Mouse (Mus musculus) megakaryocyte, embryonic 14.5 days (primary cell): Measurements from ENCODE around the gene Aven. TPM values are rescaled to one million over a fixed set of nuclear protein-coding genes. Genes with fewer than 3 reads are reported as not detected.

Experiments
- H3K27me3 ChIP-seq: replicated peaks from 2 replicates; pipeline ENCODE3; 2012; ENCODE audit warnings: inconsistent platforms
- H3K36me3 ChIP-seq: replicated peaks from 2 replicates; pipeline ENCODE3; 2012; ENCODE audit warnings: low read length, inconsistent platforms, mixed read lengths
- H3K4me1 ChIP-seq: 2 replicates; pipeline ENCODE4 v1.6.1; 2012; ENCODE audit warnings: inconsistent platforms
- H3K4me3 ChIP-seq: replicated peaks from 2 replicates; pipeline ENCODE3; 2012; ENCODE audit warnings: moderate library complexity, mild to moderate bottlenecking, inconsistent platforms
- H3K9me3 ChIP-seq: 2 replicates; pipeline ENCODE4 v1.6.1; 2012; ENCODE audit warnings: inconsistent platforms
- FLI1 ChIP-seq: IDR thresholded peaks from 2 replicates; pipeline ENCODE4 v1.6.1; 2012; ENCODE audit warnings: low read length, inconsistent platforms, mixed read lengths
- GATA1 ChIP-seq: IDR thresholded peaks from 3 replicates; pipeline ENCODE4 v1.6.1; 2012; ENCODE audit warnings: mixed read lengths, low read length, inconsistent platforms, borderline replicate concordance
- polyA plus RNA-seq: library from polyadenylated mRNA; stranded (reverse); fragments of >175 nt; gene quantifications from 2 replicates; pipeline ENCODE4 v1.2.3, GENCODE M21; 2012; ENCODE audit warnings: low replicate concordance; ENCODE audit not compliant: insufficient read depth

Gene Aven
- polyA plus RNA-seq, 1 experiment, result 3.7 TPM

- Histone ChIP-seq H3K27me3 (no peaks in the 10 kb centered on the region), H3K36me3 (no peaks in the 10 kb centered on the region), H3K4me3 (no peak overlapping the region), H3K4me1 (peaks cover 10% of the 10 kb centered on the region), H3K9me3 (no peaks in the 10 kb centered on the region)
- TF ChIP-seq FLI1 (no peak), GATA1 (no peak)
Observed at GRCm38 (mm10) chr2:112513036-112513435, 20.3 kb downstream of the Aven start.

GRCm38 (mm10) chr2:112516728-112517127, 24.0 kb downstream of the Aven start:
- no peaks in the 10 kb centered on the region; the same call in 1 of the 2 replicates for H3K9me3 ChIP-seq
- TF ChIP-seq GATA1 (no peak), FLI1 (no peak)
- H3K4me1 ChIP-seq, result peaks cover 4% of the 10 kb centered on the region; the same call in 1 of the 2 replicates
- no peaks in the 10 kb centered on the region for H3K36me3 ChIP-seq
- H3K27me3 ChIP-seq, result no peaks in the 10 kb centered on the region
- no peak overlapping the region for H3K4me3 ChIP-seq

- H3K4me3 ChIP-seq, result no peak overlapping the region
- TF ChIP-seq FLI1, result no peak
- no peak for TF ChIP-seq GATA1
- H3K27me3 ChIP-seq, result no peaks in the 10 kb centered on the region
- H3K36me3 ChIP-seq, result no peaks in the 10 kb centered on the region
- peaks cover 4% of the 10 kb centered on the region; the same call in 1 of the 2 replicates for H3K4me1 ChIP-seq
- no peaks in the 10 kb centered on the region; the same call in 1 of the 2 replicates for H3K9me3 ChIP-seq
Observed at GRCm38 (mm10) chr2:112517218-112517617, 24.5 kb downstream of the Aven start.

GRCm38 (mm10) chr2:112518541-112518940, 25.8 kb downstream of the Aven start:
- Histone ChIP-seq H3K36me3 (no peaks in the 10 kb centered on the region), H3K4me1 (peaks cover 5% of the 10 kb centered on the region; the same call in 1 of the 2 replicates), H3K9me3 (no peaks in the 10 kb centered on the region; the same call in 1 of the 2 replicates), H3K4me3 (no peak overlapping the region), H3K27me3 (no peaks in the 10 kb centered on the region)
- TF ChIP-seq FLI1, result no peak
- no peak for TF ChIP-seq GATA1

DNA sequence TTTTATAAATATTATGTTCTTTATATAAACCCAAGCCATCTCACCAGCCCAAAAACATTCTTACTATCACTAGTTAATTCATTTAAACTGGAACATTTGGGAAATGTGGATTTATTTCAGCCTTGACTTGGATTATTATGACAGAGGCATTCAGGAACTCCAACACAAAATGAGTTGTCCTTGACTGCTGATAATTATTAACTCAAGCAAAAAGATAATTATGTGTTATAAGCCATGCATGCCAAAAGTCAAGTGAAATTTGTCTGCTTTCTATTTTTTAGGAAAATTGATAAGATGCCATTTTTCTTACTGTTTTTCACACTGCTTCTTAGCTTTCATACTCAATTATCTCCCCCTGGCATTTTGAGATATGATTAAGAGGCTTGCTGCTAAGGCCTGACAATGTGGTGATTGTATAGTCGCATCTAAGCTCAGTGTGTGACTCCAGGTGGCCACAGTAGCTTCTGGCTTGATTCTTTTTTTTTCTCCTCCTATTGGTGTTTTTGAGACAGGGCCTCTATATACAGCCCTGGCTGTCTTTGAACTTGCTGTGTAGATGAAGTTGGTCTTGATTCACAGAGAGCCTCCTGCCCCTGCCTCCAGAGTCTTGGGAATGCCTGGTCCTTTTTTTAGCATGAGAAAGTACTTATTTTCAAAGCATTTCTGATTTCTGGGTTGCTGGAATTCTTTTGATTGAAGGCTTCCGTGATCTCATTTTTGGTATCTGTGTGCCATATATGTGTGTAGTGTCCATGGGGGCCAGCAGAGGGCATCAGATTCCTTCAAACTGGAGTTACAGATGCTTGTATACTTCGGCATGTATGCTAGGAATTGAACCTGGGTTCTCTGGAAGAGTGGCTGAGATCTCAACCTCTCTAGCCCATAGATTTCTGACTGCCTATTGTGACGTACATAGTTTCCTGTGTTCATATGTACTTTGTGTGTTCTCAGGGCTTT, 28.0 kb downstream of the Aven start:
- H3K4me1 ChIP-seq, result peaks cover 7% of the 10 kb centered on the region; the same call in 1 of the 2 replicates
- H3K27me3 ChIP-seq, result no peaks in the 10 kb centered on the region

DNA sequence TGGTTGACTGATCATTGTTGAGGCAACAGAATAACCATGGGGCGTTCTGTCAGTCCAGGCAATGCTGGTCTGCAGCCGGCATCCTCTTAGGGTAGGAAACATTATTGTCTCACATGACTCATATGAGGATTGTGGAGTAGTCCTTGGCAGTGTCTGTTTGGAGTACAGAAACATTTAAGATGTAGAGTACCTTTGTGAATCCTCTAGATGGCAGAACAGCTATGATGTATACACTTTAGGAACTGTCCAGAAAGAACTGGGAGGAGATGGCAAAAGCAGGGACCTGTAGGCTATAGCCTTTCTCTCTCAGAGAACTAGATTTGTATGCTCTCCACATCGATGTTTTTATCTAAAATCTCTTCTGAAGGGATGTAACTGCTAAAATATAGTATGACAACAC, 34.2 kb downstream of the Aven start:
- Histone ChIP-seq H3K9me3 (peaks cover 10% of the 10 kb centered on the region), H3K27me3 (no peaks in the 10 kb centered on the region), H3K4me1 (peaks cover 7% of the 10 kb centered on the region; the same call in 1 of the 2 replicates), H3K36me3 (peaks cover 3% of the 10 kb centered on the region), H3K4me3 (no peak overlapping the region)
- TF ChIP-seq FLI1 (no peak), GATA1 (no peak)

More for the DNA sequence above, 28.0 kb downstream of the Aven start:
- Histone ChIP-seq H3K4me3 (no peak overlapping the region), H3K9me3 (no peaks in the 10 kb centered on the region; the same call in 1 of the 2 replicates), H3K36me3 (no peaks in the 10 kb centered on the region)
- TF ChIP-seq GATA1 (no peak), FLI1 (no peak)

- H3K27me3 ChIP-seq, result no peaks in the 10 kb centered on the region
- TF ChIP-seq FLI1 (no peak), GATA1 (no peak)
- H3K9me3 ChIP-seq, result peaks cover 3% of the 10 kb centered on the region
- H3K36me3 ChIP-seq, result no peaks in the 10 kb centered on the region
- H3K4me1 ChIP-seq, result no peaks in the 10 kb centered on the region
- H3K4me3 ChIP-seq, result no peak overlapping the region
Observed at GRCm38 (mm10) chr2:112532812-112533496, 40.2 kb downstream of the Aven start.

DNA sequence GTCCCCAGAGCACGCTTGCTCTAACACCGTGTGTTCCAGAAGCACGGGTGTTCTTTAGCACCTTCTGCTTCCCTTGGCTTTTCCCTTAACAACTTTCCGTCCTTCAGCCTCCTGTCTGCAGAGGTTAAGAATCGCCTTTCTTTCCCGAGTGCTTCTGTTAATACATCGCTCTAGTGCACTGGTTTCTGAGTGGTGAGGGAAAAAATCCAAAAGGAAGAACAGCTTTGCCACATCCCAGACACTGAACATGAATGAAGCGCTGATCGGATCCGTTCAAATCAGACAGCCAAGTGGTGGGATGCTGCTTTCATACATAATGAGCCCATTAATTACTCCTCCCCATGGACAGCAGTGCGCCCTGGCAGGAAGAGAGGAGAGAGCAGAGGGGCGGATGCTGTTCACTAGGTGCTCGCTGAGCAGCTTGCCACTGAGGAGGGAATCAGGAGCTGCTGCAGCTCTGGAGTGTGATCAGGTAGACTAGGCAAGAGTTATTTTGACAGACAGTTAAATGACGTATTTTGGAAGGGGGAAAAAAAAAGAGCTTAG, 42.0 kb downstream of the Aven start:
- H3K4me3 ChIP-seq, result no peak overlapping the region
- no peaks in the 10 kb centered on the region for H3K36me3 ChIP-seq
- no peaks in the 10 kb centered on the region for H3K9me3 ChIP-seq
- no peaks in the 10 kb centered on the region for H3K4me1 ChIP-seq
- no peak for TF ChIP-seq GATA1
- no peak for TF ChIP-seq FLI1
- no peaks in the 10 kb centered on the region for H3K27me3 ChIP-seq

- H3K4me3 ChIP-seq, result no peak overlapping the region
- no peaks in the 10 kb centered on the region for H3K27me3 ChIP-seq
- H3K9me3 ChIP-seq, result no peaks in the 10 kb centered on the region
- H3K36me3 ChIP-seq, result no peaks in the 10 kb centered on the region
- no peaks in the 10 kb centered on the region for H3K4me1 ChIP-seq
- TF ChIP-seq FLI1 (no peak), GATA1 (no peak)
Observed at GRCm38 (mm10) chr2:112538783-112539182, 46.0 kb downstream of the Aven start.
